Mouse (Mus musculus): Measurements from ENCODE around the gene Sugct. TPM values are rescaled to one million over a fixed set of nuclear protein-coding genes. Genes with fewer than 3 reads are reported as not detected.
"Not testable (repeated sequence)": the region's sequence is repeated elsewhere in the genome, so short reads cannot be mapped to it uniquely, and the experiment has no call there.

The Sugct gene
- polyA plus RNA-seq, 1 experiment, result 51.9 TPM

DNA sequence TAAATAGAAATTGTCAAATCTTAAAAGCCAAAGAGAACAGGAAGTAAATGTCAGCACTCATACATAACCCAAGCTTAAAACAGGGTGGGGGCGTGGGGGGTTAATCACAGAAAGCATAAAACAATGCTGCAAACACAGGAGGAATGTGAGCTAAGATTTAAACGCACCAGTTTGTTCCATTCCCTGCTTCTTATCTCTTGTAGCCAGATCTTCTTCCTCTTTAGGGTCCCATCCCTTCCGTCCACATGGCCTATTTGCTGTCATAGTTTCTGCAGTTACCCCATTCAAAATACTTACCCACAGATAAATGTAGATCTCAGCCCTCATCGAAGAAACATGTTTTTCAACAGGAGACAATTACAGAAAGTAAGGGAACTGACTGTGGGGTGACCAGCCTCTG, 160.9 kb downstream of the Sugct start:
- Histone ChIP-seq H3K4me3 (ENCODE audit: insufficient read depth, low read depth, low read length) (no peak overlapping the region), H3K4me1 (ENCODE audit: control insufficient read depth, insufficient read depth, insufficient read length, low read length) (no peaks in the 10 kb centered on the region), H3K27ac (replicated peaks; ENCODE audit: low read depth, low read length) (no peak overlapping the region)

- no peaks in the 10 kb centered on the region for H3K4me1 ChIP-seq (ENCODE audit: control insufficient read depth, insufficient read depth, insufficient read length, low read length)
- H3K4me3 ChIP-seq (ENCODE audit: insufficient read depth, low read depth, low read length), result no peak overlapping the region
- H3K27ac ChIP-seq (replicated peaks; ENCODE audit: low read depth, low read length), result no peak overlapping the region
These were observed 184.1 kb downstream of the Sugct start for GRCm38 (mm10) chr13:17511184-17511778.

DNA sequence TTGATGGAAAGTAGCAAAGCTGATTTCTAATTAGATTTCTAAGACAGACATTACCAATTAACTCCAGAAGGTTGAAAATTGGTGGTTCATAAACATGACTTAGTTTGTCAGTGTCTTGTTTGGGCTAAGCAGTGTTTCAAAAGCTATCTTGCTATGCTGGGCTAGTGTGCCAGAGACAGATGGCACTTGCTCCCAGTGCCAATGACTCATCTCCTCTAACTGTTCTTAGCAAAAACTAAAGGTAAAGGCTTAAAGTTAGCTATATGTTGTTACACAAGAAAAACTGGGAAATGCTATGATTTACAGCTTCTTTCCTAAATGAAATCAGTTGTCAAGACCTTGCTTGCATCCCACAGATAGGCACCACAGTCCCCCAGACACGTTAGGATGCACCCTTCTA, 200.4 kb downstream of the Sugct start:
- Histone ChIP-seq H3K27ac (replicated peaks; ENCODE audit: low read depth, low read length) (no peak overlapping the region), H3K4me1 (ENCODE audit: control insufficient read depth, insufficient read depth, insufficient read length, low read length) (no peaks in the 10 kb centered on the region), H3K4me3 (ENCODE audit: insufficient read depth, low read depth, low read length) (no peak overlapping the region)

GRCm38 (mm10) chr13:17494056-17494574, 201.2 kb downstream of the Sugct start:
- no peak overlapping the region for H3K4me3 ChIP-seq (ENCODE audit: insufficient read depth, low read depth, low read length)
- no peaks in the 10 kb centered on the region for H3K4me1 ChIP-seq (ENCODE audit: control insufficient read depth, insufficient read depth, insufficient read length, low read length)
- H3K27ac ChIP-seq (replicated peaks; ENCODE audit: low read depth, low read length), result no peak overlapping the region

- H3K27ac ChIP-seq (replicated peaks; ENCODE audit: low read depth, low read length); H3K4me1 ChIP-seq (ENCODE audit: control insufficient read depth, insufficient read depth, insufficient read length, low read length); H3K4me3 ChIP-seq (ENCODE audit: insufficient read depth, low read depth, low read length): not testable (repeated sequence)
These were observed 237.4 kb downstream of the Sugct start for GRCm38 (mm10) chr13:17457981-17458380.

GRCm38 (mm10) chr13:17432139-17432916, 263.0 kb downstream of the Sugct start:
- no peak overlapping the region for H3K27ac ChIP-seq (replicated peaks; ENCODE audit: low read depth, low read length)
- no peak overlapping the region for H3K4me3 ChIP-seq (ENCODE audit: insufficient read depth, low read depth, low read length)
- no peaks in the 10 kb centered on the region for H3K4me1 ChIP-seq (ENCODE audit: control insufficient read depth, insufficient read depth, insufficient read length, low read length)

- no peak overlapping the region for H3K27ac ChIP-seq (replicated peaks; ENCODE audit: low read depth, low read length)
- H3K4me3 ChIP-seq (ENCODE audit: insufficient read depth, low read depth, low read length), result no peak overlapping the region
- no peaks in the 10 kb centered on the region for H3K4me1 ChIP-seq (ENCODE audit: control insufficient read depth, insufficient read depth, insufficient read length, low read length)
These were observed 273.5 kb downstream of the Sugct start for GRCm38 (mm10) chr13:17421875-17422274.

DNA sequence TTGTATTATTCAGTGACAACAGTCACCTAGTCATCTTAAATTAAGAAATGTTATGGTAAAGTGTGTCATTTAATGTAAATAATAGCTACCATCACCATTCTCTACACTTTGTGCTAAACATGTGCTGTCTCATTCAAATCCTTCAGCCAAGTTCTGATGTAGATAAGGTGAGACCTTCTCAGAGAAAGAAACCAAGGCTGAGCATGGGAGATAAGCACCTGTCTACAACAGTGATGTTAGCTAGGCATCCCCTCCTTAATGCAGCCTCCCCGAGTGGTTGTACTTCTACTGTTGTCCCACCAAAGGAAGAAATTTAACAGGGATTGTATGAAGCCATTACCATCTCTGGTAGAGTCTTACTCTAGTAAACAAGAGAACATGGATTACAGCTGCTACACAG, 274.8 kb downstream of the Sugct start:
- Histone ChIP-seq H3K4me1 (ENCODE audit: control insufficient read depth, insufficient read depth, insufficient read length, low read length) (no peaks in the 10 kb centered on the region), H3K4me3 (ENCODE audit: insufficient read depth, low read depth, low read length) (no peak overlapping the region), H3K27ac (replicated peaks; ENCODE audit: low read depth, low read length) (no peak overlapping the region)

GRCm38 (mm10) chr13:17342836-17343235, 352.5 kb downstream of the Sugct start:
- H3K4me3 ChIP-seq (ENCODE audit: insufficient read depth, low read depth, low read length), result no peak overlapping the region
- H3K4me1 ChIP-seq (ENCODE audit: control insufficient read depth, insufficient read depth, insufficient read length, low read length), result no peaks in the 10 kb centered on the region
- H3K27ac ChIP-seq (replicated peaks; ENCODE audit: low read depth, low read length), result no peak overlapping the region

DNA sequence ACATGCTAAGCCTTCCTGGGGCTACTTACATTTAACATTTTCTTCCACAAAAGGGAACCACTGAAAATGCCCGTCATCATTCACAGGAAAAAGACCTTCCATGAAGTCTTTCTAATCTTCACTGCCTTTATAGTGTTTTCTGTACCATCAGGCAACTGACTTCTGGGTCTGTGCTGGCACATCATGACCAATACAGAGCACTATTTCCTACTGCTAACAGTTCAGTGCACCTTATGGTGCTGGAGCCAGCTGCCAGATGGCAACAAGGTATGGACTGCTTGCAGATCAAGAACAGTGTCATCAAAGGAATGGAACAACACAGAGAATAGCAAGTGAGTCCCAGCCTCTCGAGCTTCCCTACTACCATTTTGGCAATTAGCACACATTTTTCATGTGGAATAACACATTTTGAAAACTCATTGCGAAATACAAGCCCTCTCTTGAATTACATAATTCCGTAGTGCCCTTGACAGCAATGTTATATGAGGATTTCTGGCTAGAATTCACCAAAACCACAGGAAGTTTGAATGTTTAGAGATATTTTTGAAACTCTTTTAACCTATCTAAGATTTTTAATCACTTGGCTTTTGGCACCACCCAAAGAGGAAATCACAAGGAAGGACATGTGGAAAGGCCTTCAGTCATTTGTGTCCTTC, 359.3 kb downstream of the Sugct start:
- H3K27ac ChIP-seq (replicated peaks; ENCODE audit: low read depth, low read length), result peak overlapping the region; percentile 68
- H3K4me3 ChIP-seq (ENCODE audit: insufficient read depth, low read depth, low read length), result no peak overlapping the region
- H3K4me1 ChIP-seq (ENCODE audit: control insufficient read depth, insufficient read depth, insufficient read length, low read length), result no peaks in the 10 kb centered on the region

DNA sequence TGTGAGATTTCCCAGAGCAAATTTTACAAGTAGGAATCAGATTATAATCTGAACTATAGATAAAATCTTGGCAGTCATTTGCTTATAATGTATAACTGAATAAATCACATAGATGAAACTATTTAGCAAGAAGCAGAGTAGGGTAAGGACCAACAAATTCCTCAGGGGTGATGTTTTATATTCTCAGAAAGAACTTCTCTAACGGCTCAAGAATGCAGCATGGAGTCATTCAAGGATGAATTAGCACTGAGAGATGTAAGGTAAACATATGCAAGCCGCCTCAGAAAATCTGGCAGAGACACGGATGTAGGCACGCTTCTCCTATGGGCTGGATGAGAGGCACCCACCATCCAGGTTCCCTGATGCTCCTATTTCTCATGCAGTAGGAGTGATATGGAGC, 368.5 kb downstream of the Sugct start:
- H3K4me3 ChIP-seq (ENCODE audit: insufficient read depth, low read depth, low read length), result no peak overlapping the region
- H3K27ac ChIP-seq (replicated peaks; ENCODE audit: low read depth, low read length), result no peak overlapping the region
- no peaks in the 10 kb centered on the region for H3K4me1 ChIP-seq (ENCODE audit: control insufficient read depth, insufficient read depth, insufficient read length, low read length)

GRCm38 (mm10) chr13:17301590-17301989, 393.8 kb downstream of the Sugct start:
- H3K4me3 ChIP-seq (ENCODE audit: insufficient read depth, low read depth, low read length), result no peak overlapping the region
- no peaks in the 10 kb centered on the region for H3K4me1 ChIP-seq (ENCODE audit: control insufficient read depth, insufficient read depth, insufficient read length, low read length)
- H3K27ac ChIP-seq (replicated peaks; ENCODE audit: low read depth, low read length), result no peak overlapping the region

- Histone ChIP-seq H3K27ac (replicated peaks; ENCODE audit: low read depth, low read length) (no peak overlapping the region), H3K4me1 (ENCODE audit: control insufficient read depth, insufficient read depth, insufficient read length, low read length) (no peaks in the 10 kb centered on the region), H3K4me3 (ENCODE audit: insufficient read depth, low read depth, low read length) (no peak overlapping the region)
These were observed 397.8 kb downstream of the Sugct start for GRCm38 (mm10) chr13:17297462-17298005.

DNA sequence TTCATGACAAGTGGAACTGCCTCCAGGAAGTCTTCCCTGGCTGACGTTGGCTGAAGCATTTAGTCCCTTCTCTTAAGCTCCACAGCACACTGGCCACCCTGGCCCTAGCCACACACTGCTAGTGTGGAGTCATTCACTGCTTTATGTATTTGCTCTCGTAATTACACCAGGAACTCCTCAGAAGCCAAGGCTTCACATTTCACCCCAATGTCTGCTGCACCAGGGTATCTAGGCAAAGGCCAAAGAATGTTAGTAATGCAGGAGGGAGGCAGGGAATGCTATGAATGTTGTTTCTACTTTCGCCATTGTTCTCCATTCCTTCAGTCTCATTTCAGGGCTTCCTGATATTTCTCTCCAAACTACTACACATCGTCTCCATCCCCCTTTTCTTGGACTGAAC, 398.4 kb downstream of the Sugct start:
- Histone ChIP-seq H3K4me1 (ENCODE audit: control insufficient read depth, insufficient read depth, insufficient read length, low read length) (no peaks in the 10 kb centered on the region), H3K27ac (replicated peaks; ENCODE audit: low read depth, low read length) (no peak overlapping the region), H3K4me3 (ENCODE audit: insufficient read depth, low read depth, low read length) (no peak overlapping the region)

GRCm38 (mm10) chr13:17296460-17296859, 398.9 kb downstream of the Sugct start:
- H3K4me3 ChIP-seq (ENCODE audit: insufficient read depth, low read depth, low read length), result no peak overlapping the region
- H3K4me1 ChIP-seq (ENCODE audit: control insufficient read depth, insufficient read depth, insufficient read length, low read length), result no peaks in the 10 kb centered on the region
- no peak overlapping the region for H3K27ac ChIP-seq (replicated peaks; ENCODE audit: low read depth, low read length)
